Mouse (Mus musculus) lung, embryonic 15.5 days (tissue): ENCODE data around the gene Olfr1124. TPM values are rescaled to one million over a fixed set of nuclear protein-coding genes. Genes with fewer than 3 reads are reported as not detected.
"Not testable (repeated sequence)": the region's sequence is repeated elsewhere in the genome, so short reads cannot be mapped to it uniquely, and the experiment has no call there.

Experiments used
- ATAC-seq: fragments of 200-750 bp; cut with Nextera tagmentation; 2 replicates; pipeline ENCODE4 v1.8.0; 2017; ENCODE audit warnings: moderate number of reproducible peaks, borderline replicate concordance; ENCODE audit not compliant: low FRiP score, low TSS enrichment; ENCODE audit errors: extremely low read depth
- H3K27ac ChIP-seq: fragments of 300-500 bp; sonication (generic); 2 replicates; pipeline ENCODE4 v1.5.1; 2015; ENCODE audit warnings: moderate library complexity, mild to moderate bottlenecking, inconsistent platforms
- H3K27me3 ChIP-seq: fragments of 300-500 bp; sonication (generic); 2 replicates; pipeline ENCODE4 v1.6.1; 2015; ENCODE audit warnings: inconsistent platforms
- H3K36me3 ChIP-seq: fragments of 300-500 bp; sonication (generic); 2 replicates; pipeline ENCODE4 v1.6.1; 2015; ENCODE audit warnings: inconsistent platforms
- H3K4me1 ChIP-seq: fragments of 300-500 bp; sonication (generic); 2 replicates; pipeline ENCODE4 v1.6.1; 2015; ENCODE audit warnings: inconsistent platforms
- H3K4me2 ChIP-seq: fragments of 300-500 bp; sonication (generic); 2 replicates; pipeline ENCODE4 v1.6.1; 2015; ENCODE audit warnings: inconsistent platforms, mild to moderate bottlenecking, moderate library complexity
- H3K4me3 ChIP-seq: fragments of 300-500 bp; sonication (generic); 2 replicates; pipeline ENCODE4 v1.5.1; 2015; ENCODE audit warnings: mild to moderate bottlenecking, inconsistent platforms
- H3K9ac ChIP-seq: fragments of 300-500 bp; sonication (generic); 2 replicates; pipeline ENCODE4 v1.6.1; 2015; ENCODE audit warnings: inconsistent platforms
- H3K9me3 ChIP-seq: fragments of 300-500 bp; sonication (generic); 2 replicates; pipeline ENCODE4 v1.6.1; 2016; ENCODE audit warnings: inconsistent platforms
- WGBS: fragments of 180-500 bp; shearing (Covaris S2); methylation state at CpG from one replicate; pipeline ENCODE4 v1.1.7; 2015; 5-methylcytosine and 5-hydroxymethylcytosine counted together
- polyA plus RNA-seq: library from polyadenylated mRNA; unstranded; fragments of >200 nt; fragmentation: Nextera tagmentation; extraction: Ambion mirVana; gene quantifications from 2 replicates; pipeline ENCODE4 v1.2.1, GENCODE M21; 2015

Olfr1124 gene
- polyA plus RNA-seq, result 0.07 and 0.09 TPM in 2 replicates

DNA sequence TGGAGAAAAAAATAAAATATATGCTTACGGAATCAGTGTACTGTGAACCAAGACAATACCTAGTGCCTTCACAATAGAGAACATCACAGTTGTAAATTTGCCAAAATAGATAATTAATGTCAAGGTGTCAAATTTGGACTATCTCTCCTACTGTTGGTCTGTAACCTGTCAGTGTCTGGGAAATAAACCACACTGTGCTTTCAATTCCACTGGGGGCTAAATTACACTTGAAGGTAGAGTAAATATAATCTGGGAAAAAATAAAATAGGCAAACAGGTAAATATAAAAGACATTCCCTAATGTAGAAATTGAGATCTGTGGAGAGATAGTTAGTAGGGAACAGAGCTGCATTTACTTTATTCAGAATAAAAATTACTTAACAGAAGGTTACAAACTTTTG lies at the start of gene Olfr1124:
TSS of gene Olfr1124 (plus strand) at position 301 of the 400 bp plus-strand sequence.
- H3K27me3 ChIP-seq, result no peaks in the 10 kb centered on the region
- no peak for ATAC-seq
- no peak within 1 kb of the TSS for H3K27ac ChIP-seq
- WGBS, result 87% methylated on average over 1 of the region's 1 CpGs
- no peak within 1 kb of the TSS for H3K9ac ChIP-seq
- H3K4me1 ChIP-seq, result no peaks in the 10 kb centered on the region
- H3K4me2 ChIP-seq, result no peak within 1 kb of the TSS
- no peaks in the 10 kb centered on the region for H3K36me3 ChIP-seq
- no peaks in the 10 kb centered on the region for H3K9me3 ChIP-seq
- H3K4me3 ChIP-seq, result no peak within 1 kb of the TSS

GRCm38 (mm10) chr2:87383935-87384334 lies 46.1 kb upstream of the Olfr1124 start:
- 63% methylated on average over 2 of the region's 2 CpGs for WGBS
- H3K4me1 ChIP-seq, result no peaks in the 10 kb centered on the region
- no peak overlapping the region for H3K4me2 ChIP-seq
- no peak overlapping the region for H3K9ac ChIP-seq
- no peaks in the 10 kb centered on the region for H3K27me3 ChIP-seq
- H3K27ac ChIP-seq, result no peak overlapping the region
- no peaks in the 10 kb centered on the region for H3K9me3 ChIP-seq
- ATAC-seq, result no peak
- no peak overlapping the region for H3K4me3 ChIP-seq
- H3K36me3 ChIP-seq, result no peaks in the 10 kb centered on the region

GRCm38 (mm10) chr2:87385549-87385948 lies 44.5 kb upstream of the Olfr1124 start, which contains the start of gene Olfr1122:
TSS of gene Olfr1122 (plus strand) at chr2:87385849.
- Histone ChIP-seq H3K4me1 (no peaks in the 10 kb centered on the region), H3K36me3 (no peaks in the 10 kb centered on the region), H3K9ac (no peak within 1 kb of the TSS), H3K27ac (no peak within 1 kb of the TSS), H3K9me3 (no peaks in the 10 kb centered on the region), H3K27me3 (no peaks in the 10 kb centered on the region), H3K4me3 (no peak within 1 kb of the TSS), H3K4me2 (no peak within 1 kb of the TSS)
- WGBS, result 76% methylated on average over 2 of the region's 2 CpGs
- ATAC-seq, result no peak

DNA sequence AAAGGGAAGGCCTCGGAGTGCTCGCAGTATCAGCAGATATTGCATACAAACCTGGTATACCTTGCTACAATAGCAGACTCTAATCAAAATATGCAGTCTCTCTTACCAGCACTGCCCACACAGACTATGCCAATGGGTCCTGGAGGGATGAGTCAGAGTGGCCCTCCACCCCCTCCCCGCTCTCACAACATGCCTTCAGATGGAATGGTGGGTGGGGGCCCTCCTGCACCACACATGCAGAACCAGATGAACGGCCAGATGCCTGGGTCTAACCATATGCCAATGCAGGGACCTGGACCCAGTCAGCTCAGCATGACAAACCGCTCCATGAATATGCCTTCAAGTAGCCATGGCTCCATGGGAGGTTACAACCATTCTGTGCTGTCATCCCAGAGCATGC lies 36.5 kb upstream of the Olfr1124 start:
- H3K4me1 ChIP-seq, H3K36me3 ChIP-seq, H3K27ac ChIP-seq, H3K9ac ChIP-seq, ATAC-seq, H3K4me2 ChIP-seq, H3K27me3 ChIP-seq, H3K9me3 ChIP-seq, H3K4me3 ChIP-seq: not testable (repeated sequence)
- WGBS, result 85% methylated on average over 5 of the region's 5 CpGs

- WGBS, result 75% methylated on average over 7 of the region's 7 CpGs
- H3K27ac ChIP-seq, H3K27me3 ChIP-seq, H3K4me2 ChIP-seq, H3K4me3 ChIP-seq, H3K4me1 ChIP-seq, H3K36me3 ChIP-seq, H3K9me3 ChIP-seq, H3K9ac ChIP-seq, ATAC-seq: not testable (repeated sequence)
Measured at GRCm38 (mm10) chr2:87394686-87395085, 35.4 kb upstream of the Olfr1124 start.

DNA sequence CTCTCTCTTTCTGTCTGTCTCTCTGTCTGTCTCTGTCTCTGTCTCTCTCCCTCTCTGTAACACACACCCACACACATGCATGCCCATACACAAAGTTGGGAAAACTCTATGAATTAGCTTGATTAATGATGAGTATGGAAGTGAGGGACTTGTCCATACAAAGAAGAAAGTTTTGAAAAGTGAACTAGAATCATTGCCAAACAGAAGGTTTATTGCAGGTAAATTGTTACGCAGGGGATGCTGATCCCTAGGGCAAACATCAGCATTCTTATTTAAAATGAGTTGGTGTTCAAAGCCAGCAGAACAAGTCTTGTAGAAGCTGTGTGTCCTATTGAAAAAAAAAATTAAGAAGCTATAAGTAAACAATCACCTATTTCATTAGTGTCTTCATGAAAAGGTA lies 13.7 kb upstream of the Olfr1124 start, which contains the start of gene Olfr1123:
TSS of gene Olfr1123 (plus strand) at position 301 of the 400 bp plus-strand sequence.
- no peak within 1 kb of the TSS for H3K9ac ChIP-seq
- no peaks in the 10 kb centered on the region for H3K36me3 ChIP-seq
- H3K27me3 ChIP-seq, result no peaks in the 10 kb centered on the region
- H3K9me3 ChIP-seq, result no peaks in the 10 kb centered on the region
- no peak within 1 kb of the TSS for H3K4me3 ChIP-seq
- H3K4me2 ChIP-seq, result no peak within 1 kb of the TSS
- H3K27ac ChIP-seq, result no peak within 1 kb of the TSS
- H3K4me1 ChIP-seq, result no peaks in the 10 kb centered on the region
- no peak for ATAC-seq
- WGBS, result 90% methylated on average over 1 of the region's 1 CpGs

DNA sequence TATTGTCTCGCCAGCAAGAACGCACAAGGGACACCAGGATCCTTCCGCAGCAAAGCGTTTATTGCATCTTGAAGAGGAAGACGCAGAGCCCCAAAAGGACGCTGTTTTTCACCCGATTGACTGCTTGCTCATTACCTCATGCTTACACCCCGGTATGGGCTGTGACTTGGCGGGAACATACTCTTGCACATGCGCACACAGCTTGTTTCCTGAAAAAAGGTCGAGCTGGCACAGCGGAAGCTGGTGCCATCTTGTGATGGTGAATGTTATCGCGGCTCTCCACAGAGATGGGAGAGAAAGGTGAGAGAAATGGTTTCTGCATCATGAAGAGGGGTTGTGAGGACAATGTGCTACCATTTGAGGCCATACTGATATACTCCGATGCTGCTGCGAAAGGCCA lies 7.7 kb downstream of the Olfr1124 start:
- WGBS, result 88% methylated on average over 16 of the region's 16 CpGs
- H3K4me1 ChIP-seq, result no peaks in the 10 kb centered on the region

DNA sequence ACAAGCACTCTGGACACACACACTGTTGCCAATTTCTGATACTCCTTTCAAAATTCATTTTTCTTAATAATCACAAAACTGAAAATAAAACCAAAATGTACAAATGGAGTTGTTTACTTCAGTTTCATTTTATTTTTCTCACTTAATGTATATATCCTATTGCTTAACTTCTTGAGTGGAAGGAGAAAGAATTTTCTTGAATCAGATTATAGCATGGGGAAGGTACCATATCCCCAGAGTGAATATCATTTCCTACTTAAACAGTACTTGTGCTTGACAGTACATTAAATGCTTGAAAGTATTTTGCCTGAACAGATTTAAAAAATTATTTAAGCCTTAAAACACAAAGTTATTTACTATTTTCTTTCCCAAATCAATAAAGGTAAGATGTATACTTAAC lies 23.6 kb downstream of the Olfr1124 start, which contains the start of gene Olfr1126:
TSS of gene Olfr1126 (plus strand) at position 301 of the 400 bp plus-strand sequence.
- ATAC-seq, result no peak
- Histone ChIP-seq H3K9ac (no peak within 1 kb of the TSS), H3K27me3 (no peaks in the 10 kb centered on the region), H3K4me3 (no peak within 1 kb of the TSS), H3K9me3 (no peaks in the 10 kb centered on the region), H3K4me1 (no peaks in the 10 kb centered on the region), H3K36me3 (no peaks in the 10 kb centered on the region), H3K4me2 (no peak within 1 kb of the TSS), H3K27ac (no peak within 1 kb of the TSS)

More for the DNA sequence above, 7.7 kb downstream of the Olfr1124 start:
- no peak for ATAC-seq
- H3K36me3 ChIP-seq, result no peaks in the 10 kb centered on the region
- H3K9me3 ChIP-seq, result no peaks in the 10 kb centered on the region
- no peak overlapping the region for H3K4me3 ChIP-seq
- H3K9ac ChIP-seq, result no peak overlapping the region
- H3K27ac ChIP-seq, result no peak overlapping the region
- H3K4me2 ChIP-seq, result no peak overlapping the region
- no peaks in the 10 kb centered on the region for H3K27me3 ChIP-seq

- no peak for ATAC-seq
- no peaks in the 10 kb centered on the region for H3K27me3 ChIP-seq
Measured at GRCm38 (mm10) chr2:87461769-87462168, 31.7 kb downstream of the Olfr1124 start.

DNA sequence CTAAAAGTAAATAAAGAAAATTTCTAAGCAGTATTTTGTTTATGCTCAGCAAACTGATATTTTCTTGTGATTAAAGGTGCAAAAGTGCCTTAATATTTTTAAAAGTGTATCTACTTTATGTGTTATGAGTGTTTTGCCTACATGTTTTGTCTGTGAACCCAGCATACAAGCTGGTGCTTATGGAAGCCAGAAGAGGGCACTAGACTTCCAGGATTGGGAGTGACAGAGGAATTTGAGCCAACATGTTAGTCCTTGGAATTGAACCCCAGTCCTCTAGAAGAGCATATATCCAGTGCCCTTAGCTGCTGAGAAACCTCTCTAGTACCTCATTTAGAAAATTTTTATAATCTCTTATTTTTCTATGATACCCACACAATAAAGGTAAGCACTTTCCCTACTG lies 50.1 kb downstream of the Olfr1124 start:
- H3K27me3 ChIP-seq, result no peaks in the 10 kb centered on the region
- H3K9ac ChIP-seq, result no peak overlapping the region
- no peaks in the 10 kb centered on the region for H3K4me1 ChIP-seq
- H3K4me2 ChIP-seq, result no peak overlapping the region
- no peak for ATAC-seq
- no peak overlapping the region for H3K27ac ChIP-seq
- no peaks in the 10 kb centered on the region for H3K36me3 ChIP-seq
- H3K4me3 ChIP-seq, result no peak overlapping the region
- H3K9me3 ChIP-seq, result no peaks in the 10 kb centered on the region

More at GRCm38 (mm10) chr2:87461769-87462168, 31.7 kb downstream of the Olfr1124 start:
- WGBS, result 87% methylated on average over 4 of the region's 4 CpGs
- Histone ChIP-seq H3K27ac (no peak overlapping the region), H3K4me3 (no peak overlapping the region), H3K4me2 (no peak overlapping the region), H3K9ac (no peak overlapping the region), H3K9me3 (no peaks in the 10 kb centered on the region), H3K36me3 (no peaks in the 10 kb centered on the region), H3K4me1 (no peaks in the 10 kb centered on the region)

GRCm38 (mm10) chr2:87481158-87481557 lies 51.1 kb downstream of the Olfr1124 start:
- no peak overlapping the region for H3K4me3 ChIP-seq
- no peak overlapping the region for H3K9ac ChIP-seq
- WGBS, result 74% methylated on average over 4 of the region's 4 CpGs
- H3K27me3 ChIP-seq, result no peaks in the 10 kb centered on the region
- no peak overlapping the region for H3K27ac ChIP-seq
- H3K4me1 ChIP-seq, result no peaks in the 10 kb centered on the region
- no peaks in the 10 kb centered on the region for H3K36me3 ChIP-seq
- H3K9me3 ChIP-seq, result no peaks in the 10 kb centered on the region
- no peak for ATAC-seq
- H3K4me2 ChIP-seq, result no peak overlapping the region

DNA sequence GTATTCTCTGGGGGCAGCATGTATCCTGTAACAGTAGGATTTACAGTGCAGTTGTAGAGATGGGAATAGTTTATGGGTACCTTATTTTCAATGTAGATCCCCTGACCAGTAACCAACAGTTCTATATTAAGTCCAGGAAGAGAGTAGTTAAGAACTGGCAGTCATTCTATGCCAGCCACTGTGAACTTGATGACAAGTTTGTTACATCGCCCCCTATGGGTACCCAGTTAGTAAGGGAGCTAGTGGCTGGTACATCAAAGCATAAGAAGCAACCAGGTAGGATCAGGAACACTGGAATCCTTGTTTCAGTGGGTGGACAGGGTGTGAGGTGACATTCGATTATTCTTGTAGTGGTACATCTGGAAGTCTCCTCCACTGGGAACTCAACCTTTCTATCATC lies 52.2 kb downstream of the Olfr1124 start:
- no peak overlapping the region for H3K27ac ChIP-seq
- no peak overlapping the region for H3K4me3 ChIP-seq
- no peaks in the 10 kb centered on the region for H3K9me3 ChIP-seq
- no peaks in the 10 kb centered on the region for H3K36me3 ChIP-seq
- no peak overlapping the region for H3K9ac ChIP-seq
- WGBS, result 57% methylated on average over 2 of the region's 2 CpGs
- ATAC-seq, result no peak
- no peak overlapping the region for H3K4me2 ChIP-seq
- no peaks in the 10 kb centered on the region for H3K27me3 ChIP-seq
- H3K4me1 ChIP-seq, result no peaks in the 10 kb centered on the region
